Mouse (Mus musculus) lung, postnatal 0 days (tissue): ENCODE results near the gene Exoc8. TPM values are rescaled to one million over a fixed set of nuclear protein-coding genes. Genes with fewer than 3 reads are reported as not detected.

ENCODE experiments used
- ATAC-seq: fragments of 200-750 bp; cut with Nextera tagmentation; 2 replicates; pipeline ENCODE4 v1.8.0; 2017; ENCODE audit warnings: moderate library complexity
- DNase-seq: peaks from one replicate; pipeline ENCODE4 v3.0.0-alpha.2; 2016; ENCODE audit warnings: low spot score
- H3K27ac ChIP-seq: fragments of 300-500 bp; sonication (generic); 2 replicates; pipeline ENCODE4 v1.5.1; 2014; ENCODE audit warnings: antibody characterized with exemption, mild to moderate bottlenecking, low read length, mixed read lengths
- H3K27me3 ChIP-seq: fragments of 300-500 bp; sonication (generic); replicated peaks from 2 replicates; pipeline ENCODE4 v1.6.1; 2014; ENCODE audit warnings: low read length, mixed read lengths; ENCODE audit not compliant: insufficient read depth
- H3K36me3 ChIP-seq: fragments of 300-500 bp; sonication (generic); 2 replicates; pipeline ENCODE4 v1.6.1; 2014; ENCODE audit warnings: low read length, mixed read lengths; ENCODE audit not compliant: insufficient read depth
- H3K4me1 ChIP-seq: fragments of 300-500 bp; sonication (generic); 2 replicates; pipeline ENCODE4 v1.6.1; 2014; ENCODE audit warnings: antibody characterized with exemption, low read depth, low read length, mixed read lengths; ENCODE audit not compliant: insufficient read depth
- H3K4me2 ChIP-seq: fragments of 300-500 bp; sonication (generic); replicated peaks from 2 replicates; pipeline ENCODE4 v1.6.1; 2014; ENCODE audit warnings: low read depth, mild to moderate bottlenecking, low read length, moderate library complexity, mixed read lengths
- H3K4me3 ChIP-seq: fragments of 300-500 bp; sonication (generic); 2 replicates; pipeline ENCODE4 v1.5.1; 2014; ENCODE audit warnings: low read depth, low read length
- H3K9ac ChIP-seq: fragments of 300-500 bp; sonication (generic); replicated peaks from 2 replicates; pipeline ENCODE4 v1.6.1; 2014; ENCODE audit warnings: low read depth, mild to moderate bottlenecking
- H3K9me3 ChIP-seq: fragments of 300-500 bp; sonication (generic); 2 replicates; pipeline ENCODE4 v1.6.1; 2016; ENCODE audit warnings: low read length, mixed read lengths
- CTCF ChIP-seq: IDR thresholded peaks from 2 replicates; pipeline ENCODE4 v1.5.1; 2016; ENCODE audit warnings: antibody characterized with exemption, mild to moderate bottlenecking
- EP300 ChIP-seq: IDR thresholded peaks from 2 replicates; pipeline ENCODE4 v1.6.1; 2016; ENCODE audit warnings: antibody characterized with exemption, mild to moderate bottlenecking, control low read depth
- WGBS: fragments of 180-500 bp; shearing (Covaris S2); extraction: QIAGEN DNeasy Blood & Tissue Kit; methylation state at CpG from one replicate; pipeline ENCODE4 v1.1.7; 2014; 5-methylcytosine and 5-hydroxymethylcytosine counted together
- polyA plus RNA-seq: library from polyadenylated mRNA; unstranded; fragments of >200 nt; fragmentation: Nextera tagmentation; extraction: Ambion mirVana; gene quantifications from 2 replicates; pipeline ENCODE4 v1.2.1, GENCODE M21; 2015

The Exoc8 gene
- polyA plus RNA-seq, 1 experiment from 2014 or later = 7.0 TPM

GRCm38 (mm10) chr8:124872690-124873089 is 24.8 kb downstream of the Exoc8 start:
- WGBS = 65% methylated on average over 5 of the region's 5 CpGs
- no peaks in the 10 kb centered on the region for H3K9me3 ChIP-seq
- H3K4me2 ChIP-seq = no peak overlapping the region
- H3K27me3 ChIP-seq = no peaks in the 10 kb centered on the region
- no peak overlapping the region for H3K4me3 ChIP-seq
- no peak for TF ChIP-seq EP300
- TF ChIP-seq CTCF = no peak
- ATAC-seq (peak; percentile 80), DNase-seq (peak; percentile 63)
- H3K36me3 ChIP-seq = peaks cover 30% of the 10 kb centered on the region; the same call in 1 of the 2 replicates
- no peak overlapping the region for H3K27ac ChIP-seq
- H3K9ac ChIP-seq = no peak overlapping the region
- no peaks in the 10 kb centered on the region; the same call in 1 of the 2 replicates for H3K4me1 ChIP-seq

- Histone ChIP-seq H3K4me2 (no peak overlapping the region), H3K27ac (no peak overlapping the region), H3K36me3 (peaks cover 30% of the 10 kb centered on the region; the same call in 1 of the 2 replicates), H3K27me3 (no peaks in the 10 kb centered on the region), H3K4me3 (no peak overlapping the region), H3K9me3 (no peaks in the 10 kb centered on the region), H3K9ac (no peak overlapping the region), H3K4me1 (no peaks in the 10 kb centered on the region; the same call in 1 of the 2 replicates)
- ATAC-seq = 0 out of 2 replicates have a peak, but pooled peaks have one; percentile 9
- TF ChIP-seq CTCF = no peak
- TF ChIP-seq EP300 = no peak
- WGBS = 90% methylated on average over 7 of the region's 7 CpGs
- no peak for DNase-seq
Observed at GRCm38 (mm10) chr8:124872081-124872480, 25.4 kb downstream of the Exoc8 start.

- TF ChIP-seq EP300 (no peak), CTCF (no peak)
- H3K4me3 ChIP-seq = no peak overlapping the region
- peaks cover under 1% of the 10 kb centered on the region; the same call in 1 of the 2 replicates for H3K4me1 ChIP-seq
- no peak overlapping the region for H3K9ac ChIP-seq
- peaks cover 30% of the 10 kb centered on the region; the same call in 1 of the 2 replicates for H3K36me3 ChIP-seq
- DNase-seq (no peak), ATAC-seq (no peak)
- no peak overlapping the region for H3K27ac ChIP-seq
- no peaks in the 10 kb centered on the region for H3K27me3 ChIP-seq
- 90% methylated on average over 7 of the region's 7 CpGs for WGBS
- no peak overlapping the region for H3K4me2 ChIP-seq
- H3K9me3 ChIP-seq = no peaks in the 10 kb centered on the region
Observed at GRCm38 (mm10) chr8:124871474-124871873, 26.0 kb downstream of the Exoc8 start.

GRCm38 (mm10) chr8:124869708-124870107 is 27.8 kb downstream of the Exoc8 start:
- TF ChIP-seq CTCF (no peak), EP300 (no peak)
- no peak for ATAC-seq
- Histone ChIP-seq H3K4me1 (peaks cover 3% of the 10 kb centered on the region; the same call in 1 of the 2 replicates), H3K9me3 (no peaks in the 10 kb centered on the region), H3K36me3 (peaks cover 20% of the 10 kb centered on the region; the same call in 1 of the 2 replicates), H3K4me2 (no peak overlapping the region), H3K4me3 (no peak overlapping the region), H3K27me3 (no peaks in the 10 kb centered on the region), H3K27ac (no peak overlapping the region), H3K9ac (no peak overlapping the region)
- WGBS = 70% methylated on average over 6 of the region's 6 CpGs
- no peak for DNase-seq

- Histone ChIP-seq H3K4me2 (no peak overlapping the region), H3K36me3 (0 out of 2 replicates have a peak, but pooled peaks cover 4% of the 10 kb centered on the region), H3K4me3 (no peak overlapping the region), H3K27ac (no peak overlapping the region), H3K9me3 (no peaks in the 10 kb centered on the region), H3K9ac (no peak overlapping the region), H3K27me3 (no peaks in the 10 kb centered on the region), H3K4me1 (peaks cover 3% of the 10 kb centered on the region; the same call in 1 of the 2 replicates)
- 49% methylated on average over 2 of the region's 2 CpGs for WGBS
- DNase-seq (no peak), ATAC-seq (no peak)
- TF ChIP-seq EP300 = no peak
Observed at GRCm38 (mm10) chr8:124867126-124867525, 30.4 kb downstream of the Exoc8 start.

GRCm38 (mm10) chr8:124866669-124867068 is 30.8 kb downstream of the Exoc8 start:
- peaks cover 3% of the 10 kb centered on the region; the same call in 1 of the 2 replicates for H3K4me1 ChIP-seq
- H3K36me3 ChIP-seq = no peaks in the 10 kb centered on the region
- 45% methylated on average over 3 of the region's 3 CpGs for WGBS
- ATAC-seq (no peak), DNase-seq (peak; percentile 28)
- 0 out of 2 replicates have a peak overlapping the region, but pooled peaks have one; percentile 21 for H3K27ac ChIP-seq
- H3K27me3 ChIP-seq = no peaks in the 10 kb centered on the region
- H3K9ac ChIP-seq = no peak overlapping the region
- no peak overlapping the region for H3K4me3 ChIP-seq
- peak; percentile 42 for TF ChIP-seq EP300
- TF ChIP-seq CTCF = no peak
- H3K9me3 ChIP-seq = no peaks in the 10 kb centered on the region
- H3K4me2 ChIP-seq = no peak overlapping the region
